Mouse (Mus musculus) MEL (cell line): ENCODE results near the gene Cops4. TPM values are rescaled to one million over a fixed set of nuclear protein-coding genes. Genes with fewer than 3 reads are reported as not detected.
A peak's percentile ranks its signal among the peaks of the same experiment; 100 is the strongest.

Experiments used
- DNase-seq: peaks from one replicate; pipeline ENCODE4 v3.0.0; 2011; ENCODE audit warnings: low read depth, low spot score
- H3K27ac ChIP-seq: 2 replicates; pipeline ENCODE4 v1.5.1; 2012; ENCODE audit warnings: low read depth, mild to moderate bottlenecking, control low read depth, low read length, moderate library complexity; ENCODE audit not compliant: control insufficient read depth
- H3K27me3 ChIP-seq, 2 experiments: fragments of 150-350 bp in 1 of 2; sonication (generic) in 1 of 2; 2 replicates each; pipeline ENCODE4 v1.6.1; 2012; ENCODE audit warnings: low read length in 2 of 2, mild to moderate bottlenecking in 2 of 2, improper control_type of control experiment in 1 of 2, moderate library complexity in 1 of 2; ENCODE audit not compliant: insufficient read depth in 2 of 2, control insufficient read depth in 1 of 2
- H3K36me3 ChIP-seq, 2 experiments: 2 replicates each; pipeline ENCODE4 v1.6.1; 2012 to 2014; ENCODE audit warnings: low read length in 2 of 2, improper control_type of control experiment in 1 of 2, inconsistent platforms in 1 of 2, mild to moderate bottlenecking in 1 of 2; ENCODE audit not compliant: insufficient read depth in 2 of 2, control insufficient read depth in 1 of 2
- H3K4me1 ChIP-seq, 2 experiments: fragments of 150-350 bp in 1 of 2; sonication (generic) in 1 of 2; 2 replicates each; pipeline ENCODE4 v1.6.1; 2012; ENCODE audit warnings: low read length in 2 of 2, improper control_type of control experiment in 1 of 2, mild to moderate bottlenecking in 1 of 2; ENCODE audit not compliant: insufficient read depth in 2 of 2, control insufficient read depth in 1 of 2
- H3K4me3 ChIP-seq, 2 experiments: fragments of 150-350 bp in 1 of 2; sonication (generic) in 1 of 2; 2 replicates each; pipeline ENCODE4 v1.5.1; 2012; ENCODE audit warnings: low read depth in 2 of 2, low read length in 2 of 2, mild to moderate bottlenecking in 2 of 2, moderate library complexity in 2 of 2, control low read depth in 1 of 2, improper control_type of control experiment in 1 of 2; ENCODE audit not compliant: control insufficient read depth in 1 of 2, insufficient read depth in 1 of 2
- H3K79me2 ChIP-seq: 2 replicates; pipeline ENCODE4 v1.6.1; 2012; ENCODE audit warnings: mild to moderate bottlenecking, low read length, moderate library complexity; ENCODE audit not compliant: control insufficient read depth, poor library complexity, insufficient read depth
- H3K9ac ChIP-seq: 2 replicates; pipeline ENCODE4 v1.6.1; 2012; ENCODE audit warnings: low read depth, mild to moderate bottlenecking, control low read depth, low read length, moderate library complexity; ENCODE audit not compliant: control insufficient read depth, poor library complexity, severe bottlenecking
- H3K9me3 ChIP-seq: fragments of 150-350 bp; sonication (generic); replicated peaks from 2 replicates; pipeline ENCODE4 v1.6.1; 2012; ENCODE audit warnings: mild to moderate bottlenecking, low read length, improper control_type of control experiment, moderate library complexity; ENCODE audit not compliant: insufficient read depth
- BHLHE40 ChIP-seq: IDR thresholded peaks from 2 replicates; pipeline ENCODE4 v1.6.1; 2012; ENCODE audit warnings: low read depth, mild to moderate bottlenecking, inconsistent platforms, low read length, improper control_type of control experiment, borderline replicate concordance
- CTCF ChIP-seq, 3 experiments: IDR thresholded peaks in 2 of 3; conservative IDR thresholded peaks in 1 of 3; 2 replicates each; pipeline ENCODE4 v1.5.1; 2011 to 2012; ENCODE audit warnings: low read length in 3 of 3, low read depth in 2 of 3, mild to moderate bottlenecking in 2 of 3, improper control_type of control experiment in 1 of 3, inconsistent platforms in 1 of 3, mixed read lengths in 1 of 3, moderate library complexity in 1 of 3; ENCODE audit not compliant: control insufficient read depth in 1 of 3, insufficient read depth in 1 of 3, poor library complexity in 1 of 3, severe bottlenecking in 1 of 3
- E2F4 ChIP-seq: IDR thresholded peaks from 2 replicates; pipeline ENCODE4 v1.6.1; 2011; ENCODE audit warnings: low read depth, low read length, improper control_type of control experiment, borderline replicate concordance
- ELF1 ChIP-seq: IDR thresholded peaks from 2 replicates; pipeline ENCODE4 v1.6.1; 2014; ENCODE audit warnings: low read depth, mild to moderate bottlenecking, inconsistent platforms, low read length, improper control_type of control experiment, moderate library complexity
- EP300 ChIP-seq, 2 experiments: IDR thresholded peaks; 2 replicates each; pipeline ENCODE4 v1.6.1; 2011; ENCODE audit warnings: improper control_type of control experiment in 2 of 2, low read length in 2 of 2, low read depth in 1 of 2, mild to moderate bottlenecking in 1 of 2
- ETS1 ChIP-seq: IDR thresholded peaks from 2 replicates; pipeline ENCODE4 v1.6.1; 2012; ENCODE audit warnings: low read depth, mild to moderate bottlenecking, inconsistent platforms, low read length, improper control_type of control experiment, moderate library complexity
- GABPA ChIP-seq: IDR thresholded peaks from 2 replicates; pipeline ENCODE4 v1.6.1; 2012; ENCODE audit warnings: low read depth, mild to moderate bottlenecking, inconsistent platforms, low read length, improper control_type of control experiment, moderate library complexity
- GATA1 ChIP-seq: IDR thresholded peaks from 2 replicates; pipeline ENCODE4 v1.6.1; 2011; ENCODE audit warnings: low read depth, low read length, improper control_type of control experiment
- HCFC1 ChIP-seq: IDR thresholded peaks from 2 replicates; pipeline ENCODE4 v1.6.1; 2012; ENCODE audit warnings: low read depth, mild to moderate bottlenecking, inconsistent platforms, low read length, improper control_type of control experiment, moderate library complexity
- JUND ChIP-seq: IDR thresholded peaks from 2 replicates; pipeline ENCODE4 v1.6.1; 2011; ENCODE audit warnings: low read depth, mild to moderate bottlenecking, improper control_type of control experiment, low read length
- KAT2A ChIP-seq: conservative IDR thresholded peaks from 2 replicates; pipeline ENCODE4 v1.6.1; 2012; ENCODE audit warnings: low read depth, low read length, improper control_type of control experiment, inconsistent platforms
- MAFK ChIP-seq: IDR thresholded peaks from 2 replicates; pipeline ENCODE4 v1.6.1; 2011; ENCODE audit warnings: low read depth, mild to moderate bottlenecking, low read length, improper control_type of control experiment, borderline replicate concordance
- MAZ ChIP-seq: IDR thresholded peaks from 2 replicates; pipeline ENCODE4 v1.6.1; 2012; ENCODE audit warnings: low read depth, mild to moderate bottlenecking, inconsistent platforms, low read length, improper control_type of control experiment
- MEF2A ChIP-seq: IDR thresholded peaks from 2 replicates; pipeline ENCODE4 v1.6.1; 2014; ENCODE audit warnings: low read depth, mild to moderate bottlenecking, inconsistent platforms, low read length, improper control_type of control experiment; ENCODE audit not compliant: poor library complexity, insufficient replicate concordance, severe bottlenecking; ENCODE audit errors: extremely low read depth
- MYB ChIP-seq: IDR thresholded peaks from 2 replicates; pipeline ENCODE4 v1.6.1; 2011; ENCODE audit warnings: mild to moderate bottlenecking, low read depth, low read length, improper control_type of control experiment
- NELFE ChIP-seq: IDR thresholded peaks from 2 replicates; pipeline ENCODE4 v1.6.1; 2011; ENCODE audit warnings: low read depth, low read length, improper control_type of control experiment
- NRF1 ChIP-seq: IDR thresholded peaks from 2 replicates; pipeline ENCODE4 v1.6.1; 2014; ENCODE audit warnings: low read depth, mild to moderate bottlenecking, inconsistent platforms, low read length, improper control_type of control experiment, moderate library complexity; ENCODE audit not compliant: poor library complexity, insufficient read depth, severe bottlenecking
- POLR2A ChIP-seq, 2 experiments: IDR thresholded peaks; 2 replicates each; pipeline ENCODE4 v1.6.1; 2011 to 2012; ENCODE audit warnings: low read length in 2 of 2, mild to moderate bottlenecking in 2 of 2, control low read depth in 1 of 2, improper control_type of control experiment in 1 of 2, low read depth in 1 of 2, moderate library complexity in 1 of 2; ENCODE audit not compliant: control insufficient read depth in 1 of 2, insufficient read depth in 1 of 2, poor library complexity in 1 of 2
- RAD21 ChIP-seq: IDR thresholded peaks from 2 replicates; pipeline ENCODE4 v1.6.1; 2011; ENCODE audit warnings: mild to moderate bottlenecking, low read depth, low read length, improper control_type of control experiment
- RCOR1 ChIP-seq: IDR thresholded peaks from 2 replicates; pipeline ENCODE4 v1.6.1; 2012; ENCODE audit warnings: low read depth, mild to moderate bottlenecking, inconsistent platforms, low read length, improper control_type of control experiment
- SIN3A ChIP-seq: IDR thresholded peaks from 2 replicates; pipeline ENCODE4 v1.6.1; 2012; ENCODE audit warnings: low read length, improper control_type of control experiment, inconsistent platforms
- SMC3 ChIP-seq: IDR thresholded peaks from 2 replicates; pipeline ENCODE4 v1.6.1; 2011; ENCODE audit warnings: low read depth, low read length, improper control_type of control experiment
- TBP ChIP-seq: IDR thresholded peaks from 2 replicates; pipeline ENCODE4 v1.8.0; 2011; ENCODE audit warnings: low read depth, low read length, improper control_type of control experiment
- TCF12 ChIP-seq: IDR thresholded peaks from 2 replicates; pipeline ENCODE4 v1.6.1; 2014; ENCODE audit warnings: low read depth, mild to moderate bottlenecking, inconsistent platforms, low read length, improper control_type of control experiment, moderate library complexity
- UBTF ChIP-seq: IDR thresholded peaks from 2 replicates; pipeline ENCODE4 v1.6.1; 2012; ENCODE audit warnings: low read depth, mild to moderate bottlenecking, inconsistent platforms, low read length, improper control_type of control experiment, moderate library complexity, borderline replicate concordance; ENCODE audit not compliant: insufficient read depth
- ZC3H11A ChIP-seq: IDR thresholded peaks from 2 replicates; pipeline ENCODE4 v1.6.1; 2012; ENCODE audit warnings: low read depth, mild to moderate bottlenecking, inconsistent platforms, low read length, improper control_type of control experiment
- ZKSCAN1 ChIP-seq: IDR thresholded peaks from 2 replicates; pipeline ENCODE4 v1.6.1; 2012; ENCODE audit warnings: low read depth, mild to moderate bottlenecking, inconsistent platforms, low read length, improper control_type of control experiment, moderate library complexity
- ZMIZ1 ChIP-seq: IDR thresholded peaks from 2 replicates; pipeline ENCODE4 v1.6.1; 2012; ENCODE audit warnings: low read depth, mild to moderate bottlenecking, inconsistent platforms, low read length, improper control_type of control experiment, moderate library complexity
- ZNF384 ChIP-seq: IDR thresholded peaks from 2 replicates; pipeline ENCODE4 v1.6.1; 2012; ENCODE audit warnings: low read depth, mild to moderate bottlenecking, inconsistent platforms, low read length, improper control_type of control experiment
- polyA plus RNA-seq, 2 experiments: library from polyadenylated mRNA; stranded (reverse) in 1 of 2; unstranded in 1 of 2; fragments of >175 nt in 1 of 2; fragments of >200 nt in 1 of 2; gene quantifications; 2 replicates each; pipeline versions ENCODE4 v1.2.1 to v1.2.4; 2012; ENCODE audit warnings: low replicate concordance in 2 of 2, low read depth in 1 of 2; ENCODE audit not compliant: insufficient read length in 2 of 2, insufficient read depth in 1 of 2, missing spikeins in 1 of 2
- total RNA-seq: library from RNA; depleted of rRNA; stranded (reverse); fragments of 300-350 nt; gene quantifications from 2 replicates; pipeline ENCODE4 v1.2.3, GENCODE M21; 2012

Cops4 gene
- total and polyA plus RNA-seq, 3 experiments, result 112 to 626 (median 142) TPM

DNA sequence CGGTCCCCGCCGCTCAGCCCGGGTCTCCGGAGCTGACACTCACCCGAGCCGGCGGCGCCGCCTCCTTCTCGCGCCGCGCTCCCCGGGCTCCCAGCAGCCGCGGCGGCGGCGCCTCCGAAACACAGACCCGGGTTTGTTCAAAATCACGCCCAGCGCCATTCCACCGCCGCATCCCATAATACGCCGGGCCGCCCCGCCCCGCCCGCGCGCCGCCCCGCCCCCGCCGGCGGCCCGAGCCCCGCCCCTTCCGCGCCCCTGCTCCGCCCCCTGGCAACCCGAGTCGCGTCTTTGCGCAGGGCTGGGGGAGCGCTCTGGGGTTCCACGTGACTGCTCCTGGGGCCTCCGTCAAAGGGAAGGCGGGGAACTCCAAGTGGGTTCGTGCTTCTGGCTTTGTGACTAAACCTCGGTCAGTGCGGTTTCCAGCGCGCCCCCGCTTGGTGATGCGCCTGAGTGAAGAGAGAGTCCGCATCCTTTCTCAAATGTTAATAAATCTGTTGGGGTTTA lies 17.6 kb upstream of the Cops4 start, which contains the start of gene Lin54 (continued):
- TF ChIP-seq JUND, result no peak
- peak in 1 of 2 experiments; percentile 28; a peak in 1 of 4 replicates for TF ChIP-seq EP300 (IDR thresholded peaks at IDR 0.05; ENCODE audit: low read depth in 1 of 2, low read length in 2 of 2)
- TF ChIP-seq MAFK, result no peak
- TF ChIP-seq POLR2A (IDR thresholded peaks at IDR 0.05; ENCODE audit: control insufficient read depth in 1 of 2, insufficient read depth in 1 of 2, low read depth in 1 of 2, low read length in 2 of 2, poor library complexity in 1 of 2), result peak; percentile 19 to 61; a peak in 1 of 4 replicates
- peak; percentile 54 for TF ChIP-seq NELFE
- no peak for TF ChIP-seq MYB
- no peak for TF ChIP-seq ELF1
- TF ChIP-seq ZC3H11A, result no peak
- TF ChIP-seq E2F4, result no peak
- TF ChIP-seq KAT2A, result no peak; the same call in 1 of the 2 replicates
- TF ChIP-seq NRF1, result peak; percentile 69
- TF ChIP-seq TBP, result no peak
- no peak for TF ChIP-seq ZNF384

DNA sequence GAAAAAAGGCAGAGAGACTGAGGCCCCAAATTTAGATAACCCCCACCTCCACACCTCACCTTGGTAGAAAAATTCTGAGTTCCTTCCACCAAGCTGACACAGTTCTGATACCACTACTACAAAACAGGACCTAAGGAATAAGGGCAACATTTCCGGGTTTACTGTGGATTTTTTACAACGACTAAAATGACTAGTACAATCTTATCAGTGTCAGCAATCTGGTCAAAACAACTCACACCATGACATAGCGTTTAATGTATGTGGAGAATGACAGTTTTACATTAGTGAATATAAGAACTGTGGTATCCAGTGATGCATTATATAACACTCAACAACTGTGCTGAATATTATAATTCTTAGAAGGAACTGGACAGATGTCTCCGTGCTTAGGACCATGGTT lies 16.8 kb upstream of the Cops4 start:
- H3K4me1 ChIP-seq, result peaks cover 4 to 8% of the 10 kb centered on the region in 2 experiments; a peak in 3 of 4 replicates
- peaks cover 0 to 21% of the 10 kb centered on the region in 2 experiments; a peak in 2 of 4 replicates for H3K36me3 ChIP-seq
- no peaks in the 10 kb centered on the region for H3K9me3 ChIP-seq
- TF ChIP-seq SMC3 (no peak), SIN3A (no peak; the same call in 1 of the 2 replicates), CTCF (IDR thresholded peaks at IDR 0.05 in 2 of 3, conservative IDR thresholded peaks at IDR 0.05 in 1 of 3; ENCODE audit: control insufficient read depth in 1 of 3, insufficient read depth in 1 of 3, low read depth in 2 of 3, low read length in 3 of 3, poor library complexity in 1 of 3, severe bottlenecking in 1 of 3) (no peak), GATA1 (peak; percentile 83), MEF2A (no peak), BHLHE40 (no peak), TCF12 (no peak), GABPA (peak; percentile 45; the same call in 1 of the 2 replicates), POLR2A (IDR thresholded peaks at IDR 0.05; ENCODE audit: control insufficient read depth in 1 of 2, insufficient read depth in 1 of 2, low read depth in 1 of 2, low read length in 2 of 2, poor library complexity in 1 of 2) (no peak), ELF1 (peak; percentile 57; the same call in 1 of the 2 replicates), MAZ (no peak), MYB (0 out of 2 replicates have a peak, but pooled peaks have one; percentile 9), ZMIZ1 (no peak), NELFE (no peak), E2F4 (no peak), RCOR1 (no peak), JUND (no peak), RAD21 (no peak), ETS1 (peak; percentile 77), UBTF (no peak), HCFC1 (no peak), EP300 (IDR thresholded peaks at IDR 0.05; ENCODE audit: low read depth in 1 of 2, low read length in 2 of 2) (peak; percentile 64 to 73; a peak in 3 of 4 replicates), ZKSCAN1 (no peak), ZC3H11A (no peak)
- TF ChIP-seq, all 39 proteins: peak for 6
- Histone ChIP-seq H3K4me3 (peak overlapping the region in 1 of 2 experiments; percentile 57; a peak in 1 of 4 replicates), H3K79me2 (peaks cover 27% of the 10 kb centered on the region), H3K27me3 (no peaks in the 10 kb centered on the region), H3K9ac (peak overlapping the region; percentile 63), H3K27ac (peak overlapping the region; percentile 57)
- DNase-seq, result peak; percentile 66
